Mouse (Mus musculus) left cerebral cortex, postnatal 14 days (tissue): ENCODE measurements at regions not wholly inside any gene's neighbourhood (a gene's known extent, or its start where the extent isn't known, plus 50 kb on each side); places are given as distances from the start of the nearest gene placed in this dataset.
A peak's percentile ranks its signal among the peaks of the same experiment; 100 is the strongest.
"Not testable (repeated sequence)": the region's sequence is repeated elsewhere in the genome, so short reads cannot be mapped to it uniquely, and the experiment has no call there.

ENCODE experiments used
- DNase-seq, 2 experiments: peaks; one replicate each; pipeline ENCODE4 v3.0.0; 2021 to 2022; ENCODE audit warnings: low spot score in 2 of 2, mixed read lengths in 1 of 2
- intact Hi-C: fragments of 180-260 bp; cut with DNase I; formaldehyde crosslinking; loops from one replicate; pipeline ENCODE4 v1.15.1; 2025

GRCm38 (mm10) chr1:105463819-105464614 lies 107.5 kb upstream of the Rnf152 start:
- intact Hi-C loops, result no loop called here

GRCm38 (mm10) chr1:105462695-105463094 lies 106.2 kb upstream of the Rnf152 start:
- no peak for DNase-seq
- intact Hi-C loops, result no loop called here

More at GRCm38 (mm10) chr1:105463819-105464614, 107.5 kb upstream of the Rnf152 start:
- no peak for DNase-seq

GRCm38 (mm10) chr1:105455783-105456182 lies 99.3 kb upstream of the Rnf152 start:
- intact Hi-C loops, result not testable (repeated sequence)

GRCm38 (mm10) chr1:105454687-105455086 lies 98.2 kb upstream of the Rnf152 start:
- no peak for DNase-seq
- intact Hi-C loops, result no loop called here

More at GRCm38 (mm10) chr1:105455783-105456182, 99.3 kb upstream of the Rnf152 start:
- DNase-seq, result not testable (repeated sequence)

GRCm38 (mm10) chr1:105446212-105446611 lies 89.7 kb upstream of the Rnf152 start:
- DNase-seq, result no peak
- intact Hi-C loops, result loop anchor here (10.0 kb wide), 1 partner anchor 351 kb away; no protein-coding TSS in a partner anchor

GRCm38 (mm10) chr1:105443546-105443945 lies 87.0 kb upstream of the Rnf152 start:
- intact Hi-C loops, result loop anchor here (10.0 kb wide), 1 partner anchor 349 kb away; no protein-coding TSS in a partner anchor
- DNase-seq, result no peak

GRCm38 (mm10) chr1:105440296-105440695 lies 83.8 kb upstream of the Rnf152 start:
- intact Hi-C loops, result loop anchor here (10.0 kb wide), 1 partner anchor 345 kb away; no protein-coding TSS in a partner anchor
- DNase-seq, result no peak

- DNase-seq, result no peak
- intact Hi-C loops, result no loop called here
Observed at GRCm38 (mm10) chr1:105434631-105435403, 78.3 kb upstream of the Rnf152 start.

GRCm38 (mm10) chr1:105433949-105434348 lies 77.4 kb upstream of the Rnf152 start:
- no peak for DNase-seq
- intact Hi-C loops, result no loop called here

GRCm38 (mm10) chr1:105431803-105432202 lies 75.3 kb upstream of the Rnf152 start:
- DNase-seq, result no peak
- intact Hi-C loops, result no loop called here

GRCm38 (mm10) chr1:105430712-105431111 lies 74.2 kb upstream of the Rnf152 start:
- intact Hi-C loops, result no loop called here
- DNase-seq, result no peak

- intact Hi-C loops, result no loop called here
Observed at GRCm38 (mm10) chr1:105428165-105428564, 71.7 kb upstream of the Rnf152 start.

GRCm38 (mm10) chr1:105426086-105426485 lies 69.6 kb upstream of the Rnf152 start:
- no peak for DNase-seq
- intact Hi-C loops, result no loop called here

More at GRCm38 (mm10) chr1:105428165-105428564, 71.7 kb upstream of the Rnf152 start:
- DNase-seq, result peak in 1 of 2 experiments; percentile 19

- DNase-seq, result no peak
- intact Hi-C loops, result no loop called here
Observed at GRCm38 (mm10) chr1:105423380-105423779, 66.9 kb upstream of the Rnf152 start.

GRCm38 (mm10) chr1:105422945-105423344 lies 66.4 kb upstream of the Rnf152 start:
- intact Hi-C loops, result no loop called here
- DNase-seq, result no peak

GRCm38 (mm10) chr1:105420374-105421046 lies 64.0 kb upstream of the Rnf152 start:
- intact Hi-C loops, result no loop called here
- peak; percentile 18 to 45 for DNase-seq
